Mouse (Mus musculus): ENCODE measurements around the gene Otulin.

The Otulin gene

DNA sequence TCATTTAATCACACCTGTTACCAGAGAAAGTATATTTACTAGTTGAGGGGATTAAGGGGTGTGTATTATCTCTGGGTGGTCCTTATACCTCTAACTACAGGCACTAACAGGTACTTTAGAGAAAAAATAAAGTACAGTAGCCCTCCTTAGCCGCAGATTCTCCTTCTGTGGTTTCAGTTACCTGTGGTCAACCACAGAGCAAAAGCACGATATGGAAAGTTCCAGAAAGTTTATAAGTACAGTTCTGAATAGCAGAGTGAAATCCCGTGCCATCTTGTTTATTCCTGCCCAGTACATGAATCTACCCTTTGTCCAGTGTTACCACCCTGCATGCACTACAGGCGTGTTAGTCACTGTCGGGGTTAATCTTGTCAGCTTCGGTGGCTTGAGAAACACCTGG lies 51.6 kb downstream of the Otulin start:
- DNase-seq, result no peak

- no peak for DNase-seq
These were observed 52.3 kb downstream of the Otulin start for GRCm38 (mm10) chr15:27577915-27578780.

DNA sequence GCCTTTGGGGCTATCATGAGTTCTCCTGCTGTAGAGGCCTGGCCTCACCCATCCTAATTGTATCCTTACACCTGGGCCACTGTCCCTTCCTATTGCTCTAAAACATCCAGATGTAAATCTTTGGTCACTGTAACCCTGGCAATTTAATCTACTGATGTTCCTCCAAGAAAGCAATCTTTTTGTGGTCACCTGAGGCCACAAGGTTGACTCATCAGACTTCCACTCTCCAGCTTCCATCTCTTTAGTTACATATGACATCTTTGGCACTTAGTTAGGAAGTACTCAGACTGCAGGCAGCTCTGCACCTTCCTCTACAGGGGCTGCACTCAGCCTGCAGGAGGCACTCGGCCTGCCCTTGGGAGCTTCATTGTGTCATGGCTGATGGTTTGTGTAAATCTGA lies 53.6 kb downstream of the Otulin start:
- no peak for DNase-seq

GRCm38 (mm10) chr15:27575932-27576331 lies 54.6 kb downstream of the Otulin start:
- DNase-seq, result no peak

DNA sequence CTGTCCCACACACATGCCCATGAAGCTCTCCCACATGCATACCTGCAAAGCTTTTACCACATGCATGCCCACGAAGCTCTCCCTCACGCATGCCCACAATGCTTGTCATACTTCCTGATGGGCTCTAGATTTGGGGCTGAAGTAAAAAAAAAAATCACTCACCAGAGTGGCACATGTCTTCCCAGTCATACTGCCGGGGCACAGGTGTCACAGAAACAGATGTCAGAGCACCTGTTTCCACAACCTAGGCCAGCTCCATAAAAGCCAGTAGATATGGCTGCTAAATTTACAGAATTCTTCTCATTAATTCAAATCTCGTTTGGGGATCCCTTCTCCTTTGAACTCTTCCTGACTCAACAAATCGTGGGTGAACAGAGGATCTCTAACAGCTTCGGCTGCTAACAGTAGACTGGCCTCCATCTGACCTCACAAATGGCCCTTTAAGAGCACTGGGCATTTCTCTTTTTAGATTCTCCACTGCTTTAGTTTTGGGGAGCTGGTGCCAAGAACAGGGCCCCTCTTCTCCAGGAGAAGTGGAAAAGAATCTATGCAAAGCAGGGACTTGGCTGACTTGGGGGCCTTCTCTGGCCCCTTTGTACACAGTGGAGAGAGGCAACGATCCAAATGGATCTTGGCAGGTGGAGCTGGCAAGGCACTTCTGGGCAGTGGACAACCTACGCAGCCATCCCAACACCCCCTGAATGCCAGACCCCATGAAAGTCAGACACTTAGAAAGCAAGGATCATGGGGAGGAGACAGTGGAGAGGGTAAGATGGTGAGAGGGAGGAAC lies 55.3 kb downstream of the Otulin start:
- no peak for DNase-seq

DNA sequence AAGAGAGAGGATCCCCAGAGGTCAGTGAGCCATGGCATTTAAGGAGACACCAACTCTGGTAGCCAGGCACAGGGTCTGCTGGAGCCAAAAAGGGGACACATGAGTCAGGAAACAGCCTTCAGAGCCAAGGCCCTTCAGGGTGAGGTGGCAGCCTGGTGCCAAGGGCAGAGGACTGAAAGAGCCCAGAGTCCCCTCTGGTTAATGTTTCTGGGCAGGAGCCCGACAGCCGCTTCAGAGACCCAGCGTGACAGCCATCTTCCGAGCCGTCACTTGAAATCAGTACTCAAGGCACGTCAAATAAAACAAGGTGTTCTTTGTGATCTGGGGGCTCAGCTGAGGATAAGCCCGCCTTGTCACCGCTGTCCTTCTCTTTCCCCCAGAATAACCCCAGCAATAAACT lies 59.3 kb downstream of the Otulin start:
- no peak for DNase-seq

DNA sequence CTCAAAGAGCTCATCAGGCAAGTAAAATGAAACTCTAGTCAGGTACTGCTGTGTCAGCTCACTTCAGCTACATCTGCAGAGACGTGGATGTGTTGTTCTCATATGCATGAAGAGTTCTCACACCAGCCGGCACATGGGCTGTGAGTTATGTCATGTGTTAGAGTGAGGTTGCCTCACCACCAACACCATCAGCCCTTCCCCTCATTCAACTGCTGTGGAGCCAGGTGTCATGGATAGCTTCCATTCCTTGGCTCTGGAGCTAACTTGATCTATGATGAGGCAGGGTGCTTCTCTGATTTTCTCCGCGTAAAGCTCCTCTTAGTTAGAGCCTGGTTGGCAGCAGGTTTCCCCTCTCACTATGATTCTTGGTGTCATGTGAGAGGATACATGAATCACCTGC lies 60.1 kb downstream of the Otulin start:
- no peak for DNase-seq

DNA sequence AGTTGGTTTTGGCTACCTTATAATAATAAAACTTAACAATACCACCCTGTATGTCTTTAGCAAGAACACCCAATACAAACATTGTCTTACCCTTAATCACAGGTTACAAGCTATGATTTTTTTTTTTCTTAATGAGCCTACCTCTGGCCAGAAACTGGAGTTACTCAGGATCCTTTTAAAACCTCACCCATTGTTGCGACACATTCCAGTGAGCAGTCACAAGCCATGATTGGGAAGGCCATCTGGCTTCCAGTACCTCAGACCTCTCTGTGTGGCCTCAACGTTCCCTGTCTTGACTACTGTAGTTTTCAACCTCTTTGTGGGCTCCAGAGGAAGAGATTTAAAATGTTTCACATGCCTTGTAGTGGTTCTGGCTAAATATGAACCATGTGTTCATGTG lies 60.6 kb downstream of the Otulin start:
- no peak for DNase-seq

- DNase-seq, result no peak
These were observed 62.1 kb downstream of the Otulin start for GRCm38 (mm10) chr15:27568371-27568770.

GRCm38 (mm10) chr15:27567356-27567755 lies 63.1 kb downstream of the Otulin start:
- DNase-seq, result no peak

DNA sequence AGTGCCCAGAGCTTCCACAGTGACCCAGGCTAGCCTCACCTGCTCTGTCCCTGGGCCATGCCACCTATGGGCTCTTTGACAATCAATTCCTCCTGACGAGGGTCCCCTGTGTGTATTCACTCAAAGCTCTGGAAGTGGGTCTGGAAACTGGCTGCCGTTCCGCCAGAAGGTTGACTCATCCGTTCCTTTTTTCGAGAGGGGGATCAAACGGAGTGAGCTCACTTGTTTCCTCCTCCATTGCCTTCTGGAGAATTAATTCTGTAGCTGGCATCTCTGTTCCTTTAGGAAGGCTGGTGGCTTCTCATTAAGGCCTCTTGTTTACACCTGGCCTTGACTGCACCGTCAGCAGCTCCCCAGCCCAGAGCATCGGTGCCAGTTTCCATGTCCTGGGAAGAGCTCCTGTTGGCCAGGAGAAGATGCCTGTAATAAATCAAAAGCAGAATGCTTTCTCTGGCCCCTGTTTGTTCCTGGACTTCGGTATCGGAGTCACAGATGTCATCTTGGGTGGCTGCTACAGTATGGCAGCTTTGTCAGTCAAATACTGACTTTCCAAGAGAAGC lies 64.8 kb downstream of the Otulin start:
- no peak for DNase-seq

- DNase-seq, result no peak
These were observed 66.1 kb downstream of the Otulin start for GRCm38 (mm10) chr15:27564106-27565100.

- no peak for DNase-seq
These were observed 70.2 kb downstream of the Otulin start for GRCm38 (mm10) chr15:27560315-27560714.

DNA sequence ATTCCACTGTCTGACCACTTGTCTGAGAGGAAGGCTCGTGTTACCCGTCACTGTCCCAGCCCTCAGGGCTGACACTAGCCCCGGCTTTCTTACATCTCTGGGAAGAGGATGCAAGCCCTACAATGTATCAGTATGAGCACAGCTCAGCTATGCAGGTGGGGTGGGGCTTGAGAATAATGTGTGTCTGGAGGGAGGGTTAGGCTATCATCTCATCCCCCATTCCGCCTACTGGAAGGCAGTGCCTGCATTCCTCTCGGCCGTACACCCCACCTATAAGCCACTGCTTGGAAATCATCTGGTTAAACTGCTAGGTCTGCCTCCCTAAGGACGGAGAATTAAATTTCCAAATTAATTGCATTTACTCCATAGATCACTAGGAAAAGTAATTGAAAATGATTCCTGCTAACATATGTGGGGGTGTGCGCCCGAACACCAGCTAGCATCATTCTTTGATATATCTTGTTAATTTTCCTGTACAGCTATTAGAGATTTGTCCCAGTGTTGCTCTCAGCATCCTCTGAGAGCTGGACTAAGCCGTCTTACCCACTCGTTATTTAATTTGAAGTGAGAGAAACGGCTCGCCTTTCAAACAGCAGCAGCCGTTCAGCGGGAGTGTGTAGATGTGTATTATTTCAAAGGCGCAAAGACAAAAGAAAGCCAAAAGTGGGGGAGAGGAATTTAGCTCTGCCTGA lies 71.9 kb downstream of the Otulin start:
- no peak for DNase-seq

GRCm38 (mm10) chr15:27553554-27553953 lies 76.9 kb downstream of the Otulin start:
- DNase-seq, result no peak

- DNase-seq, result no peak
These were observed 78.3 kb downstream of the Otulin start for GRCm38 (mm10) chr15:27552129-27552700.

DNA sequence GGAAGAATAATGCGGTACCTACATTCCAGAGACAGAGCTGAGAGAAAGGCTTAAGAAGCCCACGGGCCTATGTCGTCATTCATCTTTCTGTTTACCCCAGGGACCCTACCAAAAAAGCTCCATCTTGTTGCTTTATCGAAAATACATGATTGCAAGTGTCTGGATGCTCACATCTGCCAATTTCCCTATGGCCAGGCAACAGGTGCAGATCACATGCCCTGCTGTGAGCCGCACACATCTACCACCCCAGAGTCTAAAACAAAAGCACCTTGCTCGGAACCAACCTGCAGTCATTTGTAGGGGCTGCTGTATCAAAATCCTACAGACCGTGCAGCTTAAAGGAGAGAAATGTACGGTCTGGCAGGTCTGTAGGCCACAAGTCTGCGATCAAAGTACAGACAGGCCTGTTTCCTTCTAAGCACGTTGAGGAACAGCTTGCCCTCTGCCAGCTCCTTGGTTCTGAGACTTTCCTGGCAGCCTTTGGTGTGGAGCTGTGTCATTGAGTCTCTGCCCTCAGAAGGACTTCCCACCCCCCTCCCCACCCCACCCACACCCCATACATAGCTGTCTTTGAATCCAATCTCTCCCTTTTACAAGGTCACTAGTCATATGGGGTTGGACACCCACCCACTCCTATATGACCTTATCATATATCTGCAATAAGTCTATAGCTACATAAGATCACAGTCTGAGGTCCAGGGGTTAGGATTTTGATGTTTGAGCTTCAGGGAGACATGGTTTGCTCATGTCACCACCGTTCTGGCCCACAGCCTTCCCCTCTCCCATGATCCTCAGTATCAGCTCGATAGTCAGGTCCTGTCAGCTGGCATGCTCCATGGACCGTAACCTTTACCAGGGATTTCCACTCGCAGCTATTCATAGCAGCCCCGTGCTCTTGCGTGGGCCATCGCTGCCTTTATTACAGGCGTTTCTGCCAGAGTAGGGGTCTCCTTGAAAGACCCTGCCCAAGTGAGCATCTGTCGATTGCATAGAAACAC lies 79.1 kb downstream of the Otulin start:
- DNase-seq, result no peak

- no peak for DNase-seq
These were observed 80.0 kb downstream of the Otulin start for GRCm38 (mm10) chr15:27550358-27550992.

- DNase-seq, result no peak
These were observed 80.6 kb downstream of the Otulin start for GRCm38 (mm10) chr15:27549878-27550277.

DNA sequence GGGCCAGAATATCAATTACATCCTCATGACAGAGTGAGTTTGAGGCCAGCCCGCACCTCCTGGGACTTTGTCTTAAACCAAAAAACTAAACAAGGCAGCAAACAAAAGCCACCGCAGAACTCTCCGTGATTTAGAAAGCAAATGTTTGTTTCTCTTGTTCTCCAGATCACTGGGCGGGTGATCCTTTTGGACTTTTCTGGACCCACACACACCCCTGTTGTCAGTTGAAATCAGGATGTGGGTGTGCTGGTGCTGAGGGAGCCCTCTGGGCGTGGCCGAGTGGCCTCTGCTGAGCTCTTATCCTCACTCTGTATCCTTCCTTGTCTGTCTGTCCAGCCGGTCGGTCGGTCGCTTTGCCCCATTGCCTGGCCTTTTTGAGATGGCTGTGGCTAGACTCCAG lies 81.4 kb downstream of the Otulin start:
- no peak for DNase-seq

Data from right cerebral cortex, postnatal 4 days (tissue).